Mouse (Mus musculus) adrenal gland, postnatal 0 days (tissue): Measurements from ENCODE around the gene Cd160. TPM values are rescaled to one million over a fixed set of nuclear protein-coding genes. Genes with fewer than 3 reads are reported as not detected.

Experiments
- polyA plus RNA-seq: library from polyadenylated mRNA; unstranded; fragments of >200 nt; fragmentation: Nextera tagmentation; extraction: Ambion mirVana; gene quantifications from 2 replicates; pipeline ENCODE4 v1.2.1, GENCODE M21; 2015

Gene Cd160
- 0.06 and 0.15 TPM in 2 replicates for polyA plus RNA-seq

DNA sequence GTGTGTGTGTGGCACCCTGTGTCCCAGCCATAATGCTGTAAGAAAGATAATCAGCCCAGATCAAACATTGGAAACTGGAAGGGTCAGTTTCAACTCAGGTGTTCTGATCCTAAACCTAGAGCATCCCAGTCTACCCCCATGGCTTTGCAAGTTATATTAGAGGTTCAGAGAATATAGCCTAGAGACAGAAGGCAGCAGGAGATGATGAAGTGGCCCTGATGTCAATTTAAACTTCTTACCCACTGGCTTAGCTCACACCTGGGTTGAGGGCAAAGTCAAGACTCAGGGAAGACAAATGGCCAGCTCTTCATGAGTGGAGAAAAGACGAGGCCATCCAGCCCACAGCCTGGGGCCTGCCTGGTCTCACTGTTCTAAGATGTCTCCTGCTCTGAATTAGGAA is at the start of gene Cd160, which contains the start of gene Pdzk1:
Gene Cd160, minus strand, starts transcription at position 368 of the 400 bp plus-strand sequence.
Gene Pdzk1, plus strand, starts transcription at position 301 of the 400 bp plus-strand sequence.

Other genes starting within 250 kb of the Cd160 start
- 34.6 and 48.1 TPM in 2 replicates for gene Polr3gl, start 235.2 kb downstream of the Cd160 start, polyA plus RNA-seq
- 1.1 and 1.6 TPM in 2 replicates for gene Ankrd34a, start 232.7 kb downstream of the Cd160 start, polyA plus RNA-seq
- 6.3 and 7.1 TPM in 2 replicates for gene Lix1l, start 228.2 kb downstream of the Cd160 start, polyA plus RNA-seq
- 66.6 and 83.3 TPM in 2 replicates for gene Rbm8a, start 199.4 kb downstream of the Cd160 start, polyA plus RNA-seq
- gene Pex11b, start 194.0 kb downstream of the Cd160 start, polyA plus RNA-seq, result 55.1 and 71.8 TPM in 2 replicates
- gene Gm42957, start 193.9 kb downstream of the Cd160 start, polyA plus RNA-seq, result 0.06 TPM in 1 of 2 replicates, not detected in the other
- gene Itga10, start 183.8 kb downstream of the Cd160 start, polyA plus RNA-seq, result 0.84 and 1.3 TPM in 2 replicates
- gene Ankrd35, start 159.2 kb downstream of the Cd160 start, polyA plus RNA-seq, result 1.5 and 2.2 TPM in 2 replicates
- gene Pias3, start 133.0 kb downstream of the Cd160 start, polyA plus RNA-seq, result 24.3 and 35.9 TPM in 2 replicates
- gene Nudt17, start 120.8 kb downstream of the Cd160 start, polyA plus RNA-seq, result 5.5 and 10.6 TPM in 2 replicates
- 21.9 and 26.0 TPM in 2 replicates for gene Polr3c, start 101.7 kb downstream of the Cd160 start, polyA plus RNA-seq
- 36.9 and 51.1 TPM in 2 replicates for gene Rnf115, start 101.7 kb downstream of the Cd160 start, polyA plus RNA-seq
- gene Pdzk1, start 67 bp downstream of the Cd160 start, polyA plus RNA-seq, result 1.8 and 2.4 TPM in 2 replicates
- gene Gja5, start 75.3 kb upstream of the Cd160 start, polyA plus RNA-seq, result 1.6 and 1.7 TPM in 2 replicates
- 28.3 and 36.6 TPM in 2 replicates for gene Gpr89, start 76.0 kb upstream of the Cd160 start, polyA plus RNA-seq
- 0.02 and 0.03 TPM in 2 replicates for gene Gja8, start 96.7 kb upstream of the Cd160 start, polyA plus RNA-seq